Mouse (Mus musculus) testis, adult 2 months (tissue): ENCODE results near the gene Scd3.
"Not testable (repeated sequence)": the region's sequence is repeated elsewhere in the genome, so short reads cannot be mapped to it uniquely, and the experiment has no call there.

Experiments used
- CTCF ChIP-seq: fragments of 200-500 bp; IDR thresholded peaks from 2 replicates; pipeline ENCODE4 v1.5.1; 2012; ENCODE audit warnings: low read depth, mild to moderate bottlenecking, inconsistent platforms, low read length, moderate library complexity; ENCODE audit not compliant: control insufficient read depth, insufficient read depth, insufficient replicate concordance
- POLR2A ChIP-seq: fragments of 200-500 bp; IDR thresholded peaks from 2 replicates; pipeline ENCODE4 v1.6.1; 2012; ENCODE audit warnings: low read depth, mild to moderate bottlenecking, inconsistent platforms, low read length, moderate library complexity; ENCODE audit not compliant: control insufficient read depth

- not testable (repeated sequence) for TF ChIP-seq CTCF, POLR2A
Measured at GRCm38 (mm10) chr19:44281825-44282447, 78.9 kb downstream of the Scd3 start.
